Mouse (Mus musculus): Measurements from ENCODE around the gene Tango2.

Gene Tango2

DNA sequence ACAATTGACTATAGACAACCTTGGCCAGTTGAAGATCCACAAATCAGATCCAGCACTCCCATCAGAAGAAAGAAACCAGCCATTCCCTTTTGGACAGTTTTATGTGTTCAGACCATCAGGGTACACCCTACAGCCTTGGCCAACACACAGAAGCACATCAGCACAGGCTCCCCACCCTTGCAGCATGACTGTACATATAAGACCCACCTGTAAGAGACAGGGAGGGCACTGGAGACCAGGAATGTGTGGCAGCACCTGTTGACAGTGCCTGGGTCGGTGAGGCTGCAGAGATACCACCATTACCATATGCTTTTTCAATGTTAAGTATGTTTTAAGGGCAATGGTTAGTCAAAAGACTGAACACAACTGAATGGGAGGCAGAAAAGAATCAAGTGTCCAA is 94.0 kb downstream of the Tango2 start:
- no peak for DNase-seq (ENCODE audit: low spot score)

DNA sequence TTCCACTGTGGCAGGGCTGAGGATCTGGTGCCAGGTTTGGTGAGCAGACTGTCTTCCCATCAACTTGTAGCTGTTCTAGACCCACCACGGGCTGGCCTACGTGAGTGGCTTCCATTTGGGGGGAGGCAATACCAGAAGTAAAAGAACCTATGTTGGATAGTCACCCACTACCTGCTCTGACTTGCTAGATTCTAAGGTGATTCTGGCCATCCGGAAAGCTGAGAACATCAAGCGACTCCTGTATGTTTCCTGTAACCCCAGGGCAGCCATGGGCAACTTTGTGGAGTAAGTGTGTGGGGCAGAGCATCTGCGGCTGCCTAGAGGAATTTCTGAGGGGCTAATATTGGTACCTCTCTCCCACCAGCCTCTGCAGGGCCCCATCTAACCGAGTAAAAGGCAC is 95.2 kb downstream of the Tango2 start:
- no peak for DNase-seq (ENCODE audit: low spot score)

DNA sequence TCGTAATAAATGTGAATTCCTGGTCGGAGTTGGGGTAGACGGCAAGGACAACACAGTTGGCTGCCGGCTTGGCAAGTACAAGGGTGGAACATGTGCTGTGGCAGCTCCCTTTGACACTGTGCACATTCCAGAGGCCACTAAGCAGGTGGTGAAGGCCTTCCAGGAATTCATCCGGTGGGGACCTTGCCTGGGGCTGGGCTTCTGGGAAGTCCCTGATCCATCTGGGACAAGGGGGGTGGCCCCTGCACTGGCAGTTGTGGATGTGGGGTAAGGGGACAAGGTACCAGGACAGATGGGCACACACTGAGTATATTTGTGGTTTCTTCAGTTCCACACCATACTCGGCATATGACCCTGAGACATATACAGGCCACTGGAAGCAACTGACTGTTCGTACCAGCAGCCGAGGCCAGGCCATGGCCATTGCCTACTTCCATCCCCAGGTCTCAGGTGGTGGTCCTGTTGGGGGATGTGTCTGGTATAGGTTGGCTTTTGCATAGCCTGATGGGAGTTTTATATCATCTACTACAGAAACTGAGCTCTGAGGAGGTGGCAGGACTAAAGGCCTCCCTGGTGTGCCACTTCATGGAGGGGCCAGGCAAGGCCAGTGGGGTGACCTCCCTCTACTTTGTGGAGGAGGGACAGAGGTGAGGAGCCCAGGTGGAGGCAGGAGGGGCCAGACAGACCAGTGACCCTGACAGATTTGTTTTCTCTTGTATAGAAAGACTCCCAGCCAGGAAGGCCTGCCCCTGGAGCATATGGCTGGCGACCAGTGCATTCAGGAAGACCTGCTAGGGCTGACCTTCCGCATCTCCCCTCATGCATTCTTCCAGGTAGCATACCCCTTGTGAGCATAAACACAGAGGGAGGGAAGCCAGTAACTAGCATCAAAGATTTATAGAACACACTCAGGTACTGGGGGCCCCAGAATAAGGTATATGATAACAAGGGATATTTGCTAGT is 96.8 kb downstream of the Tango2 start:
- DNase-seq (ENCODE audit: low spot score): no peak
